Mouse (Mus musculus): Measurements from ENCODE around the gene Zfp57.
"Not testable (repeated sequence)": the region's sequence is repeated elsewhere in the genome, so short reads cannot be mapped to it uniquely, and the experiment has no call there.

Gene Zfp57

DNA sequence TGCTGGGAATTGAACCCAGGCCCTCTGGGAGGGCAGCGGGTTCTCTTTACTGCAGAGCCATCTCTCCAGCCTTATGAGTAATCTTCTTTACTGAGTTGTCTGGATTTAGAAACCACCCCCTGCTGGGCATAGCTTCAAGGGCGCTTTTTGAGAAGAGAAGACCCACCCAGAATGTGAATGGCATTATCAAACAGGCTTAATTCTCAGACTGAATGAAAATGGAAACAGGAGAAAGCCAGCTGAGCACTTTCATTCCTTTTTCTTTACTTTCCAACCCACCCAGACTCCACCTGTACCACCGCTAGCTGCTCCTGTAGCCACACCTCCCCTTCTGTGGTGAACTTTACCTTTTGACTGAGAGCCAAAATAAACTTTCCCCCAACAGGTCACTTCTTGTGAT, 5.5 kb upstream of the Zfp57 start:
- no peak for DNase-seq (ENCODE audit: low read depth)

GRCm38 (mm10) chr17:36997033-36997735, 3.8 kb upstream of the Zfp57 start:
- peak; percentile 56 for DNase-seq (ENCODE audit: low read depth)

- DNase-seq (ENCODE audit: low read depth): no peak
Measured at GRCm38 (mm10) chr17:36998477-36998876, 2.5 kb upstream of the Zfp57 start.

- DNase-seq (ENCODE audit: low read depth): peak; percentile 40
Measured at GRCm38 (mm10) chr17:37002364-37003330, 1.7 kb downstream of the Zfp57 start.

GRCm38 (mm10) chr17:37003366-37003765, 2.4 kb downstream of the Zfp57 start:
- DNase-seq (ENCODE audit: low read depth): no peak

GRCm38 (mm10) chr17:37008161-37008560, 7.2 kb downstream of the Zfp57 start:
- no peak for DNase-seq (ENCODE audit: low read depth)

- DNase-seq (ENCODE audit: low read depth): no peak
Measured at GRCm38 (mm10) chr17:37009460-37010042, 8.6 kb downstream of the Zfp57 start.

GRCm38 (mm10) chr17:37011719-37012118, 10.8 kb downstream of the Zfp57 start:
- DNase-seq (ENCODE audit: low read depth): no peak

- no peak for DNase-seq (ENCODE audit: low read depth)
Measured at GRCm38 (mm10) chr17:37012141-37012540, 11.2 kb downstream of the Zfp57 start.

- no peak for DNase-seq (ENCODE audit: low read depth)
Measured at GRCm38 (mm10) chr17:37016333-37016732, 15.4 kb downstream of the Zfp57 start.

GRCm38 (mm10) chr17:37018328-37018727, 17.4 kb downstream of the Zfp57 start:
- DNase-seq (ENCODE audit: low read depth): no peak

GRCm38 (mm10) chr17:37019242-37019641, 18.3 kb downstream of the Zfp57 start:
- DNase-seq (ENCODE audit: low read depth): not testable (repeated sequence)

GRCm38 (mm10) chr17:37022628-37023576, 21.9 kb downstream of the Zfp57 start, which contains the start of gene Mog:
TSS of gene Mog (minus strand) at chr17:37023398.
- no peak for DNase-seq (ENCODE audit: low read depth)

- no peak for DNase-seq (ENCODE audit: low read depth)
Measured at GRCm38 (mm10) chr17:37026425-37026824, 25.5 kb downstream of the Zfp57 start.

DNA sequence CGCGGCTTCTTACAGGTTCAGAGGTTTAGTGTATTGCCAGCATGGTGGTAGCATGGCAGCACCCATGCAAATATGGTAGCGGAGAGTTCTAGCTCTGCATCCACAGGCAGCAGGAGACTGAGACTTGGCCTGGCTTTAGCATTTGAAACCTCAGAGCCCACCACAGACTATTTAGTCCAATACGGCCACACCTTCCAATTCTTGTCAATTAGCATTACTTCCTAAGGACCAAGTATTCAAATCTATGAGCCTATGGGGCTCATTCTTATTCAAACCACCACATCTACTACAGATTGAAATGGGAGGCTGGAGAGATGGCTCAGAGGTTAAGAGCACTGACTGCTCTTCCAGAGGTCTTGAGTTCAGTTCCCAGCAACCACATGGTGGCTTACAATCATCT, 26.5 kb downstream of the Zfp57 start:
- no peak for DNase-seq (ENCODE audit: low read depth)

DNA sequence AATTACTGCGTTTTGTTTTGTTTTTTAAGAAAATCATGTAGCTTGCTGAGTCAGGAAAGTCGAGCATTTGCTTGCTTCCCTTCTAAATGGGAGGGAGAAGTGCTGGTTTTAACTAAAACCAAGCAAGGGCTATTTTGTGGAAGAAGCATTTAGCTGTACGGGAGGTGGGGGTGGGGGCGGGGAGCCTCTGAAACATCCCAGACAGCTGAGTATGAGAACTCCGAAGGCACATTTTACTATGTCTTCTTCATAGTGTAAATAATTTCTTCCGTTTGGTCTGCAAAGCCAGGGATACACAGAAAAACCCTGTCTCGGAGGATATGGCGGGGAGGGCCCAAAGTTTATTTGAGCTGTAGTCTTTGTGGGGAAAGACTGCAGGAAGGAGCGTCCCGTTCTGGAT, 27.2 kb downstream of the Zfp57 start:
- no peak for DNase-seq (ENCODE audit: low read depth)

GRCm38 (mm10) chr17:37028683-37029120, 27.7 kb downstream of the Zfp57 start:
- peak; percentile 79 for DNase-seq (ENCODE audit: low read depth)

GRCm38 (mm10) chr17:37029162-37029561, 28.2 kb downstream of the Zfp57 start:
- DNase-seq (ENCODE audit: low read depth): no peak

- DNase-seq (ENCODE audit: low read depth): no peak
Measured at GRCm38 (mm10) chr17:37039127-37039894, 38.3 kb downstream of the Zfp57 start.

DNA sequence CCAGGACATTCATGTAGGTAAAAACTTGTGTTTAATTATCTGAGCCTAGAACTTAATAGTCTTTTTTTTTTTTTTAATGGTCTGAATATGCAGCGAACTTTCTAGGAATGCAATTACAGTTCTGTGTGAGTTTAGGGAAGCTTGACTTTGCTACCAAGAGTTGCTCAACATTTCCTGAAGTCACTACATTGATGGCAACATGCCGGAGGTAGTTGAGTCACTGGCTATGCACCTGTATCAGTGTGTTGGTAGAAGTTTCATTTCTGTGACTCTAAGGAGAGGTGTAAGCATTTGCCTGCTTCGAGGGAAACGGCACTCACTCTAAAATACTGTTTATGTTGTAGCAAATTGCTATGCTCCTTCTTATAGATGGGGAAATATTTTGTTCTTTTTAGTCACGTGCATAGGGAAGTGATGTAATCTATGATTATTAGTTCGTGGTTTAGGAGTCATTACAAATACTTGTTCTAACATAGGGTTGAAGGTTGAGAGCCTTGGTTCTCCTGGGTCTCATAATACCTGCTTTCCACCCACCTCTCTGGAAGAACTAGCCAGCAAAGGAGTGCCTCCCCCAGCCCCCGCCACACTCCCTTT, 43.8 kb downstream of the Zfp57 start:
- DNase-seq (ENCODE audit: low read depth): no peak
